Mouse (Mus musculus) mouse embryonic stem cell (cell line): ENCODE measurements around the gene Ttc21a.

Source experiments
- in situ Hi-C, 2 experiments: fragments of 300-500 bp; cut with MboI; formaldehyde crosslinking; loops; 1 replicate in 1 of 2; 3 replicates in 1 of 2; pipeline ENCODE4 v1.14.3; 2019 to 2020; ENCODE audit warnings: low sequenced_read_pairs in 2 of 2, low pct_unique_long_range_greater_than_20kb in 1 of 2, mixed read lengths in 1 of 2; ENCODE audit not compliant: unreplicated experiment in 1 of 2

Gene Ttc21a

GRCm38 (mm10) chr9:119970763-119971656 is 33.6 kb downstream of the Ttc21a start:
- in situ Hi-C loops = no loop called here

- in situ Hi-C loops = no loop called here
Observed at GRCm38 (mm10) chr9:119972166-119972565, 34.8 kb downstream of the Ttc21a start.

GRCm38 (mm10) chr9:119972582-119972981 is 35.2 kb downstream of the Ttc21a start:
- in situ Hi-C loops = no loop called here

- in situ Hi-C loops = no loop called here
Observed at GRCm38 (mm10) chr9:119973281-119973680, 35.9 kb downstream of the Ttc21a start.

GRCm38 (mm10) chr9:119973869-119974520 is 36.6 kb downstream of the Ttc21a start:
- in situ Hi-C loops = no loop called here

GRCm38 (mm10) chr9:119974609-119975008 is 37.2 kb downstream of the Ttc21a start:
- in situ Hi-C loops = no loop called here

- in situ Hi-C loops = no loop called here
Observed at GRCm38 (mm10) chr9:119975286-119975685, 37.9 kb downstream of the Ttc21a start.

GRCm38 (mm10) chr9:119976704-119977556 is 39.5 kb downstream of the Ttc21a start:
- in situ Hi-C loops = no loop called here

- in situ Hi-C loops = no loop called here
Observed at GRCm38 (mm10) chr9:119977557-119978060, 40.2 kb downstream of the Ttc21a start.

GRCm38 (mm10) chr9:119978151-119978810 is 40.9 kb downstream of the Ttc21a start:
- in situ Hi-C loops = no loop called here

GRCm38 (mm10) chr9:119978811-119979441 is 41.5 kb downstream of the Ttc21a start:
- in situ Hi-C loops = no loop called here

GRCm38 (mm10) chr9:119979749-119980148 is 42.3 kb downstream of the Ttc21a start:
- in situ Hi-C loops = no loop called here

GRCm38 (mm10) chr9:119980770-119981182 is 43.4 kb downstream of the Ttc21a start:
- in situ Hi-C loops = no loop called here

GRCm38 (mm10) chr9:119981183-119982179 is 44.1 kb downstream of the Ttc21a start:
- in situ Hi-C loops = no loop called here

- in situ Hi-C loops = no loop called here
Observed at GRCm38 (mm10) chr9:119982241-119982811, 44.9 kb downstream of the Ttc21a start.

- in situ Hi-C loops = no loop called here
Observed at GRCm38 (mm10) chr9:119982956-119983551, 45.6 kb downstream of the Ttc21a start.
